15 mouse cellular contexts compared by ENCODE assay signal in the genomic region with DNA sequence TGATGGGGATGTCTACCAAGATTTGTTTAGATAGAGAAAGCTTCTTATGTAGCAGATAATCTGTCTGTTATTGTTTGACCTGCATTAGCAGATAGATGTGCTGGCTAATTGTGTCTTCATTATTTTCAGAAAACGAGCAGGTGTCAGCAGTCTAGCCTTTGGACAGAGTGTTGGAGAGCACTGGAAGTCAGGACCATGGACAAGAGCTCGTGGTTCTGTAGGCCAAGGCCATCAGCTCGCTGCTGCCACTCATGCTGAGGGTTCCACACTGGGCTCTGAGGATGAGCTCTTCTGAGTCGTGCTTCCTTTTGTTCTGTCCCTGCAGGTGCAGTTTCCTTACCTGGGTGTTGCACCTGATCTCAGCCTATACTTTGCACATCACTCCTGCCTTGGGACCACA.
DNase-seq lines count a peak whose midpoint lies in the region; ATAC-seq and TF ChIP-seq lines count a peak whose summit lies in the region.
"Had no signal": no experiment of that assay in that cellular context is flagged by ENCODE, and none has a peak within 500 bp of the region (broad histone marks: within the 10 kb centered on the region; RNA-seq: fewer than 3 reads in every experiment).

No protein-coding gene starts in this region.

- peak; percentile 40 for DNase-seq in heart, postnatal 4 days
- DNase-seq in A20 (ENCODE audit: low read depth, low spot score) (peak; percentile 33), ES-E14 (ENCODE audit: low read depth, low spot score) (no peak)
- peak; percentile 21 for DNase-seq in embryo, embryonic 11 days
- DNase-seq in frontal cortex, adult 2 months (ENCODE audit: extremely low spot score in 1 of 2, low spot score in 1 of 2), result no peak
- DNase-seq: cerebellum, adult 9-11 months; layer of hippocampus, postnatal 36 days; spleen, adult 18-20 months; thymus, postnatal 14 days had no signal

- H3K4me3 ChIP-seq in heart, embryonic 11.5 days (ENCODE audit: low read depth, low read length), result no peak overlapping the region
- H3K4me3 ChIP-seq in ES-E14 (ENCODE audit: insufficient read depth in 1 of 2, low read depth in 1 of 2, low read length in 2 of 2, poor library complexity in 1 of 2, severe bottlenecking in 1 of 2), result no peak overlapping the region
- H3K4me3 ChIP-seq: forebrain, embryonic 15.5 days; heart, embryonic 12.5 days; liver, embryonic 15.5 days had no signal

- H3K4me1 ChIP-seq in heart, embryonic 11.5 days (ENCODE audit: control insufficient read depth, insufficient read depth, low read length), result no peaks in the 10 kb centered on the region
- no peaks in the 10 kb centered on the region for H3K4me1 ChIP-seq in ES-E14 (ENCODE audit: control insufficient read depth in 2 of 2, insufficient read depth in 2 of 2, low read length in 2 of 2, poor library complexity in 1 of 2)
- H3K4me1 ChIP-seq: forebrain, embryonic 15.5 days; heart, embryonic 12.5 days; liver, embryonic 15.5 days had no signal

- H3K27ac ChIP-seq in heart, embryonic 11.5 days (ENCODE audit: low read depth, low read length), result no peak overlapping the region
- H3K27ac ChIP-seq in ES-E14 (ENCODE audit: insufficient read depth, low read depth, low read length, poor library complexity, severe bottlenecking), result no peak overlapping the region
- H3K27ac ChIP-seq: forebrain, embryonic 15.5 days; liver, embryonic 15.5 days had no signal

- WGBS in heart, embryonic 11.5 days (ENCODE audit: insufficient replicate concordance), result 60% methylated on average over 4 of the region's 4 CpGs

- H3K9ac ChIP-seq in heart, embryonic 11.5 days (ENCODE audit: low read depth, low read length), result no peak overlapping the region
- no peak overlapping the region for H3K9ac ChIP-seq in ES-E14 (ENCODE audit: insufficient read depth, low read depth, low read length, poor library complexity, severe bottlenecking)
- H3K9ac ChIP-seq: forebrain, embryonic 15.5 days; heart, embryonic 12.5 days; liver, embryonic 15.5 days had no signal

- ATAC-seq in heart, embryonic 11.5 days (replicated peaks; ENCODE audit: insufficient number of reproducible peaks, low FRiP score, low TSS enrichment), result no peak
- no peak for ATAC-seq in granulocyte monocyte progenitor cell, adult 5-6 weeks (replicated peaks; ENCODE audit: poor library complexity, severe bottlenecking)
- ATAC-seq: forebrain, embryonic 15.5 days had no signal

- no peaks in the 10 kb centered on the region for H3K27me3 ChIP-seq in heart, embryonic 11.5 days (ENCODE audit: control insufficient read depth, insufficient read depth, low read length)
- H3K27me3 ChIP-seq: forebrain, embryonic 15.5 days; heart, embryonic 12.5 days; liver, embryonic 15.5 days had no signal

- in situ Hi-C loops in ES-E14 (cut with MboI; ENCODE audit: low sequenced_read_pairs in 2 of 2, unreplicated experiment in 2 of 2), result no loop called here

- H3K36me3 ChIP-seq in heart, embryonic 11.5 days (ENCODE audit: control insufficient read depth, insufficient read depth, low read length), result peaks cover 14% of the 10 kb centered on the region
- peaks cover 4% of the 10 kb centered on the region; the same call in 1 of the 2 replicates for H3K36me3 ChIP-seq in ES-E14 (ENCODE audit: control insufficient read depth, insufficient read depth, low read length, poor library complexity, severe bottlenecking)

- no peaks in the 10 kb centered on the region for H3K9me3 ChIP-seq in heart, embryonic 11.5 days (replicated peaks; ENCODE audit: control insufficient read depth, low read length)
- H3K9me3 ChIP-seq in ES-E14 (ENCODE audit: control insufficient read depth, insufficient read depth, low read depth, low read length), result no peaks in the 10 kb centered on the region
- H3K9me3 ChIP-seq: forebrain, embryonic 15.5 days; heart, embryonic 12.5 days; liver, embryonic 15.5 days had no signal

- no peak overlapping the region for H3K4me2 ChIP-seq in heart, embryonic 11.5 days
- H3K4me2 ChIP-seq: forebrain, embryonic 15.5 days; heart, embryonic 12.5 days; liver, embryonic 15.5 days; midbrain, embryonic 11.5 days had no signal

TF ChIP-seq in ES-E14, 5 proteins besides CTCF, POLR2A, EP300 and RAD21:
- TF ChIP-seq MAFK (IDR thresholded peaks at IDR 0.05; ENCODE audit: insufficient read depth, low read depth, low read length) (0 out of 2 replicates have a peak, but pooled peaks have one; percentile 29), ZNF384 (IDR thresholded peaks at IDR 0.05; ENCODE audit: low read depth, low read length) (no peak)

Comparison
In these comparisons a context has a peak if more than half of its experiments do, and no peak if none do; other contexts are left out.
1. DNase-seq: peak in heart, postnatal 4 days (single experiment), A20 (single experiment) and embryo, embryonic 11 days (single experiment); none in ES-E14 (single experiment) and frontal cortex, adult 2 months (0 of 2).